Mouse (Mus musculus): ENCODE measurements at regions not wholly inside any gene's neighbourhood (a gene's known extent, or its start where the extent isn't known, plus 50 kb on each side); places are given as distances from the start of the nearest gene placed in this dataset.

- DNase-seq, result no peak
Measured at GRCm38 (mm10) chr8:115896066-115896465, 188.5 kb upstream of the Maf start.

DNA sequence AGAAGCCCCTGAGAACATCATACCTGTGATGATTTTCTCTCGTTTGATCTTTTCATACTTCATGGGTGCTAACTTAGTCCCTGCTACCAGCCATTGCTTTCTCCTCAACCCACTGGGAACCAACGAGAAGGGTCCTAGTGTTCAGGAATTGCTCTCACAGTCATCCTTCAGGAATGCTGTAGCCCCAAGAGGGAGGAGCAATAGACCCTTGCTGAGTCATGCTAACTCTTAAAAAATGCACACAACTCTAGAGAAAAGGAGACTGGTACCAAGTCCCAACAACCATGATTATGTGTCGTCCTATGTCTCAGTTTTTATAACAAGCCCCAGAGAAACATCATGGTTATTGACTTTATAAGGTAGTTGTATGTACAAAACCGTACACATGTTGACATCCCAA lies 180.7 kb upstream of the Maf start:
- no peak for DNase-seq

DNA sequence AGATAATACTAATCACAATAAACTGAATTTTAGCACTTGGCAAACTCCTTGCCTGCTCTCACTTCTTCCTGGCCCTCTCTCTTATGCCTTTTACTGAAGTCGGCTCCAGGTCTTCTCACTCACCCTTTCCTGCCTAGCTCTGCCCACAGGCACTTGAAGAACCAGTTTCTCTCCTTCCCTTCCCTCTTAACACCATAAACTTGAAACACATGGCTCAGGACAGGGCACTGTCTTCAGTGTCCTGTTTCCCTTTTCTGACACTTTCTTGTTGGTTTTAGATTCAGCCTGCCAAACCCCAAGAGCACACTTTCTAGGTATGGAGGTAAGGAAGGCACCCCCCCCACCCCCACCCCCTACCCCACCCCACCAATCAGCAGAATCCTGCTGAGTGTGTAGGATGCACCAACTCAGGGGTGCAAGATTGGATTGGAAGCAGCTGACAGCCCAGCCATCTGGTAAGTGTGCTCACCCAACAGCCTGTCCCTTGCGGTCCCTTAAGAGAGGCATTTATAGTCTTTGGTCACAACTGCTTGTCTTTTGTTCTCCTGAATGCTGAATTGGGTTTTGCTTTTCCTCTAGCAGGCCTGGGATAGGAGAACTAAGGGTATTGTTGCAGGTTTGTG lies 177.6 kb upstream of the Maf start:
- no peak for DNase-seq

GRCm38 (mm10) chr8:115883808-115884207 lies 176.2 kb upstream of the Maf start:
- no peak for DNase-seq

- no peak for DNase-seq
Measured at GRCm38 (mm10) chr8:115881881-115882280, 174.3 kb upstream of the Maf start.

DNA sequence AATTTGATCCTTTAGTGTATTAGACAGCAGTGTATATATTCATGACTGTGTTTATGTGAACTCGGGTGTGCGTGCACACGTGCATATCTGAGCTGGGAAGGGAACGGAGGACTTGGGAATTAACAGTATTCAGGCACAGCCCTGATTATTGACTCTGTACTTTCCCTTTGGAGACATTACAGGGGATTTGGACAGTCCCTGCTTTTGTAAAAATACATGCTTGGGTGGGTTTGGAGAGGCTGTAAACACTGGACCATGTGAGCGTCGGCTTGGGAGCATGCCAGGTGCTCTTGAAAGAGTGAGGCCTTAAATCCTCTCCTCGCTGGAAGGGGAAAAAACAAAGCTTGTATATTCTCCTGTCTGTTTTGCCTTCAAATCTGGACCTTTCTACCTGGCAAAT lies 167.2 kb upstream of the Maf start:
- DNase-seq, result no peak

DNA sequence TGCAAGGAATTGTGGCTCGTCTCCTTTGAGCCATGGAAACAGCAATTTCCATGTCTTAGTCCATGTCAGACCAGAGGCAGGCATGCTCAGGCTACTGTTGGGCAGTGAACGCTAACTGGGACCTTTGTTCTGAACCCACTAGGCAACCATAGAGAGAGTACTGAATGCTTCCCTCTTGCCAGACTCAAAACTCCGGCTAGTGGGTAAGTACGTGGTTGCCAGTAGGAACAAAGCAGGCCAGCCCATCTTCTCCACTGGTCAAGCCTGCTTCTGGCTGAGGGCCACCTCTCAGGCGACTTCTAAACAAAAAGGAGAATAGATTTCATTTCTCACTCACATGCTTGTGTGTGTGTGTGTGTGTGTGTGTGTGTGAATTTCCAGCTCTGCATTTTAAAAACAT lies 163.8 kb upstream of the Maf start:
- no peak for DNase-seq

GRCm38 (mm10) chr8:115861381-115861780 lies 153.8 kb upstream of the Maf start:
- no peak for DNase-seq

DNA sequence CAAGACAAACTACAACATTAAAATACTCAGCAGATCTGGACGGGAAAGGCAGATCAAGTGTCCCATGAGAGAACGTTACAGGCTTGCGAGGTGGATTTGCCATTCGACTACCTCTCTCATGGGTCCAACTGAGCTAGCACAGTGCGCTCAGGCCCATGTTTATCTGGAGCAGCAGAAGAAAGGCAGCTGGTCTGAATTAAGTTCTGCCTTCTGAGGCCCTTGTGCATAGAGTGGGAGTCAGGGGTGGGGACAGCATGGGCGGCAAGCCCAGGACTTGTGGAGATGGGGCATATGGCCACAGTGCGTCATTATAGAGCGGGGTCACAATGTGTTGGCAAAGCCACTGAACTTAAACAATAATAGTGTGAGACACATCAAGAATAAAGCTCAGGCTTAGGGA lies 151.8 kb upstream of the Maf start:
- no peak for DNase-seq

- no peak for DNase-seq
Measured at GRCm38 (mm10) chr8:115856816-115857215, 149.2 kb upstream of the Maf start.

DNA sequence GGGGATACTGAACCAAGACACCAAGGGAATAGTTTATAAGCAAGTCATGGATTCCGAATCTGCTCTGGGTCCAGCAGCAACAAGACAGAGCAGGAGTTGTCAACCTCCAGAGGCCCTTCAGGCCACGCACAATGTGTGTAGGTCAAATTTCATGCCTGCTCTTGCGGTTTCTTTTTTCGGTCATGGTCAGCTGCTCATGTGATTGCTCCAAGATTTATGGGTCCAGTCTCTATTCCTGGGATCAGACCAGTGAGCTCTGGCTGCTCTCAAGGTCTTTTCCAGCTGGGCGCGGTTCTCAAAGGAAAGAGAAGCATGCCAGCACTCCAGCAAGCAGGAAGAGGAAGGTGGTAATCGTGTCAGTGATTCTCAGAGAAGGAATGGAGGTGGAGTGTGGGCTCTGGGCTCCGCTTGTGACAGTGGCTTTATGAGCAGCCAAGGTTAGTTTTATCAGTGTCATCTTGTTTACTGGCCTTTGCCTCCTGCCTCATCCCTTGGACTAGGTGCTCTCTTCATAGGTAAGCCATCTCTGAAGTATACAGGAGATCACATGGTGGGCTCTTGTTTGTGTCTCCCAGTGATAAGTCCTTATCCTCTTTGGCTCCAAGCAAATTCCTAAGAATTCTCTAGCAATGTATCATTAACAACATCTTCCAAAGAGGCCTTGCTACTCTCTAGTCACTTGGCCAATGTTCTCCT lies 148.5 kb upstream of the Maf start:
- no peak for DNase-seq

DNA sequence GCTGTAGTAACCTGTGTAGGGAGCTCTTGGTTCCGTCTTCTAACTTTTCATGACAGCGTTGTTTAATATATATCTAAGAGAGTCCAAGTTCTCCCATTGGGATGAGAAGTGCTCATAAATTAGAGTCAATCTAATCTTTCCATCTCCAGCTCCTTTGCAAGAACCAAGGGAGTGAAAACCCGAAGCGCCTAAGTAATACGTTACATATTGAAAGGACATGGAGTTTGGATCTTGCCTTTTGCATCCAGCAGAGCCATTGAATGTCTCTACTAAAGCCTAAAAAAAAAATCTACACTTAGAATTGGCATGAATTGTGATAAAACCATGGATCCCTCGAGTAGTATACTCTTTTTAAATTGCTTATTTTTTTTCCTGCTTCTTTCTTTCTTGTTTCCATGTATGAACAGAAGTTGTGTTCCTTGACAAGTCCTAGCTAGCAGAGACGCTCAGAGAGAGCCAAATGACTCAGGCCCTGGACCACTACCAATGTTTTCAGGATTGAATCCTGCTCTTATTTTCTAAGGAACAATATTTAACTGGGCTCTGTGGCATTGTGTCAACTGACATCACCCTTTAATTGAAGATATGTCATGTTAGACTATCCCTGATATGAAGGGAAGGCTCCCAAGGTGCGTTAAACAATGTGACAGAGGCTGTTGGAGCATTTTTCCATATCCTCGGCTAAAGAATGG lies 146.8 kb upstream of the Maf start:
- no peak for DNase-seq

DNA sequence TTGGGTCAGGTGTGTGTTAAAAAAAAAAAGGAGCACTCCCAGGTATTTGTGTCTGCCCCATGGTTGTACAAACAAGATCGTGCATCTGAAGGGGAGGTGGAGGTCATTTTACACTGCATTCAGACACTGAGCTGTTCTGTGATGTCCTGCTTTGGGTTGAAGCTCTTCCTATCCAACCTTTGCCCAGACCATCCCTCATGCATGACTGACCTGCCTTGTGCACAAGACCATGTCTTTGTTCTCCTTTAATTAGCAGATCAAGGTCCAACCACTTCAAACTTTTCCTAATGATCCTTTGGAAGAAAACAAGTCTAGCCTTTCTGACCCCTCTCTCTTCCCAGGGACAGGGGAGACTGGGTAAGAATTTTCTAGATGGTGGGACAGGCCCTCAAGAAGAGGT lies 143.0 kb upstream of the Maf start:
- DNase-seq, result no peak

GRCm38 (mm10) chr8:115833391-115833790 lies 125.8 kb upstream of the Maf start:
- DNase-seq, result no peak

GRCm38 (mm10) chr8:115831675-115832074 lies 124.1 kb upstream of the Maf start:
- DNase-seq, result no peak

DNA sequence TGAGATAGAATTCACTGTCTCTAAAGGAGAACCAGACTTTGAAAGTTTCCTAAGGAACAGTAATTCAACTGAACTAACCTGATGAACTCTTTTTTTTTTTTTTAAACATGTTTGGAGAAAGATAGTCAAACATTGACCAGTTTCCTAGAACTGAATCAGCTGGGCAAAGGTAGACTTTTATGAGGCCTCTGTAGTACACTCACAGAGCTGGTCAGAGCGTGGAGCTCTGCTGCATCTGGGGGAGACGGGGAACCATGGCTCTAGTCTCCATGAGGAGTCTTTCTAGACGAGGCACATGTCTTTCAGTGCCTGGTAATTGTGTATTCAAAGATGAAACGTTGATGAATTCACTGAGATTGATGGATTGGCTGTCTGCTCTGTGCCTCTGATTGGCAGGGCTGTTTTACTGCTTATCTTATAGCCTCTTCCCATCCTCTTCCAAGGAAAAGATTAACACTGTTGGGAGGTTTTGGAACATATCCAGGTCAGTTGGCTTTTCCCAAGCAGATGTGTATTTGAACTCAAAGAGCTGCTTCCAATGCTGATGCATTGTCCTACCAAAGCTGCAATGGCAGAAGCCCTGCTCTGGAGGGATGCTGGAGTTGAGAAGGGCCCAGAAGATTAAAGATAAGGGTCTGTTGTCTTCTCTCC lies 122.5 kb upstream of the Maf start:
- no peak for DNase-seq

- no peak for DNase-seq
Measured at GRCm38 (mm10) chr8:115826516-115826915, 118.9 kb upstream of the Maf start.

DNA sequence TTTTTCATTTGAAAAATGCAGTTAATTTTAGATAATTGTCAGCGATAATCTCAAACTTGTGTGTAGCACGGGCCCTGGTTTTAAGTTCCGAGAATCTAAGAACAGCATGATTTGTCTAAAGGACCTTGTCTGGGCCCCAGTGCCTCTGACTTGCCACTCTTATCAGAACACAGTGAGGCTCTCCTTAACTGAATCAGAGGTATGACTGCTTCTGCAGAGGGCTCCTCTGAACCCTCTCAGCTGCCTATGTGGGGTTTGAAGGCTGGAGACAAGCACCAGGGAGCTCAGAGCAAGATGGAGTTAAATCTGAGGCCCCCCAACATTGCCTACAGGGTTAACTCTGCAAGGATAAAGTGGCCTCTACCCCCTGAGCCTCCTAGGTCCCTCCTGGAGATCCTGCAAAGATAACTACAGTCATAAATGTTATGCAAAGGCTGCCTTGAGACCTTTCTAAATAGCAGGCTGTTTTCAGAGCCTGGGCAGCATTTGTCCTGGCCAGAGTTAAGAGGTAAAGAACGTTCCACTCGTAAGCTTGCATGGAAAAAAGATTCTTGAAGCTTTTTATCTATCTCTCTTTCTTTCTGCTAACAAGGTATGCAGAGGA lies 118.4 kb upstream of the Maf start:
- no peak for DNase-seq

DNA sequence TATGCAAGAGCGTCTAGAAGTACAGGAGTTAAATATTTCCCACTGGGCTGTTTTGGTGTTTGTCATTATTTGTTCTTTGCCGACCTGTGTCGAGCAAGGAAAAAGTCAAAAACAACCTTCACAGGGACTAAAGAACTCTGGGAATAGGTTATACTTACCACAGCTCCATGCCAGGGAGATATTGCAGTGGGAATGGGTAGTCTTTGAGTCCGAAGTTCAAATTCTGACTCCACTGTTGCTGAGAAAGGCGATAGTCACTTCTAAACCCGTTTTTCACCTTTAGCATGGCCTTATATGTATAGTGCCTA lies 116.8 kb upstream of the Maf start:
- no peak for DNase-seq

- no peak for DNase-seq
Measured at GRCm38 (mm10) chr8:115823673-115824477, 116.3 kb upstream of the Maf start.

DNA sequence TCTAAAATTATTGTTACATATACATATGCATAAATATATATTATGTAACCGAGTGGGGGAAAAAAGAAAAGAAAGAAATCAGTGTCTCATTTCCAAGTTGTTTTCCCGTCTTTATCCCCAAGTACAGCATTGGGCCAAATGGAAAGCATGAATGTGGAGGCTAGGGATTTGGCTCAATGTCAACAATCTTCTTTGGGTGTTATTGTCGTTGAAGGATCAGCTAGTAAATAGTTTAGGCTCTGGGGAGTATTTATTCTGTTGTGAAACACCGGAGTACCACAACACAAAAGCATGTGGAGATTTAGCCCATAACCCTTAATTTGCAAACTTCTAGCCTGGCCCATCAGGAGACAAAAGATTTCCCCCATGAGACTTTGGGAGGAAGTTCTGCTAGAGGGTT lies 105.8 kb upstream of the Maf start:
- no peak for DNase-seq

GRCm38 (mm10) chr8:115806579-115806978 lies 99.0 kb upstream of the Maf start:
- DNase-seq, result no peak

GRCm38 (mm10) chr8:115806139-115806538 lies 98.5 kb upstream of the Maf start:
- peak; percentile 30 for DNase-seq
